In genomic region chr10:41809080-41809770, GRCm38 (mm10) we compare ENCODE assay signal across 8 mouse cellular contexts. TPM values are rescaled to one million over a fixed set of nuclear protein-coding genes. Genes with fewer than 3 reads are reported as not detected.
DNase-seq lines count a peak whose midpoint lies in the region; ATAC-seq and TF ChIP-seq lines count a peak whose summit lies in the region.

No protein-coding gene starts in this region.

- WGBS in kidney, embryonic 14.5 days = 4% methylated on average over 25 of the region's 25 CpGs
- WGBS in liver, postnatal 0 days (ENCODE audit: insufficient replicate concordance) = 3% methylated on average over 25 of the region's 25 CpGs

- POLR2A ChIA-PET in Patski (lab: Charles Lee) = no interaction called here

- H3K9me3 ChIP-seq in kidney, embryonic 14.5 days (ENCODE audit: control insufficient read depth, low read length) = no peaks in the 10 kb centered on the region
- H3K9me3 ChIP-seq in liver, postnatal 0 days (ENCODE audit: low read length) = no peaks in the 10 kb centered on the region

- H3K4me2 ChIP-seq in kidney, embryonic 14.5 days (replicated peaks; ENCODE audit: low read depth, low read length) = peak overlapping the region; percentile 89
- peak overlapping the region; percentile 88 for H3K4me2 ChIP-seq in liver, postnatal 0 days (ENCODE audit: low read depth, low read length)

- no peak; the same call in 1 of the 2 replicates for TF ChIP-seq EP300 in liver, postnatal 0 days (IDR thresholded peaks at IDR 0.05; ENCODE audit: low read depth)

- in situ Hi-C loops in Patski (cut with MboI; ENCODE audit: low pct_unique_long_range_greater_than_20kb) = loop anchor here (10.0 kb wide), 1 partner anchor 284 kb away; no protein-coding TSS in a partner anchor

- peak; percentile 92 for DNase-seq in CD4-positive, CD25-positive, alpha-beta regulatory T cell, adult 2 months (ENCODE audit: low read depth, low spot score)
- DNase-seq in Patski (ENCODE audit: low read depth, low spot score) = no peak
- DNase-seq in embryo, embryonic 11 days = peak; percentile 95
- peak; percentile 81 for DNase-seq in gastrocnemius, postnatal 25 days
- DNase-seq in liver, postnatal 0 days = peak; percentile 86
- no peak for DNase-seq in natural killer cell, adult 2 months (ENCODE audit: low spot score in 2 of 2)

- H3K4me1 ChIP-seq in kidney, embryonic 14.5 days (ENCODE audit: control insufficient read depth, insufficient read depth, low read length) = peaks cover 11% of the 10 kb centered on the region; the same call in 1 of the 2 replicates
- peaks cover 27% of the 10 kb centered on the region for H3K4me1 ChIP-seq in liver, postnatal 0 days (ENCODE audit: insufficient read depth)

- no peak for TF ChIP-seq CTCF in Patski (IDR thresholded peaks at IDR 0.05)
- no peak for TF ChIP-seq CTCF in liver, postnatal 0 days (IDR thresholded peaks at IDR 0.05; ENCODE audit: low read depth)

- no peaks in the 10 kb centered on the region for H3K27me3 ChIP-seq in Patski
- H3K27me3 ChIP-seq in kidney, embryonic 14.5 days (ENCODE audit: control insufficient read depth, insufficient read depth, low read length) = no peaks in the 10 kb centered on the region
- no peaks in the 10 kb centered on the region for H3K27me3 ChIP-seq in liver, postnatal 0 days (ENCODE audit: insufficient read depth, low read length)

- H3K36me3 ChIP-seq in kidney, embryonic 14.5 days (ENCODE audit: control insufficient read depth, insufficient read depth, low read length) = no peaks in the 10 kb centered on the region
- no peaks in the 10 kb centered on the region for H3K36me3 ChIP-seq in liver, postnatal 0 days (replicated peaks; ENCODE audit: insufficient read depth, low read length)

- H3K4me3 ChIP-seq in kidney, embryonic 14.5 days (ENCODE audit: low read length) = peak overlapping the region; percentile 70
- peak overlapping the region; percentile 72 for H3K4me3 ChIP-seq in liver, postnatal 0 days (ENCODE audit: low read depth, low read length)

- peak overlapping the region; percentile 69 for H3K9ac ChIP-seq in kidney, embryonic 14.5 days (ENCODE audit: low read depth, low read length)
- H3K9ac ChIP-seq in liver, postnatal 0 days (replicated peaks) = peak overlapping the region; percentile 74

- peak overlapping the region; percentile 95; the same call in 1 of the 2 replicates for H3K27ac ChIP-seq in kidney, embryonic 14.5 days (ENCODE audit: low read depth, low read length)
- peak overlapping the region; percentile 96 for H3K27ac ChIP-seq in liver, postnatal 0 days (ENCODE audit: low read depth)

- peak; percentile 57 for ATAC-seq in Patski
- ATAC-seq in kidney, embryonic 14.5 days (ENCODE audit: low FRiP score, low TSS enrichment) = peak; percentile 71; the same call in 1 of the 2 replicates
- ATAC-seq in liver, postnatal 0 days = peak; percentile 71
- peak; percentile 88 for ATAC-seq in neutrophil, adult 5-6 weeks (ENCODE audit: extremely low read depth, insufficient number of reproducible peaks, low FRiP score, poor library complexity, severe bottlenecking)

- CTCF ChIA-PET in Patski (lab: Charles Lee) = no interaction called here

RNA-seq across cellular contexts. Expression of gene Cep57l1, which starts 0.4 kb away (rescaled TPM):
- 17.3 TPM for polyA plus RNA-seq in Patski (2021)
- total RNA-seq in gastrocnemius, postnatal 25 days (2021) = 1 to 10 TPM; 2.0 to 2.6 TPM
- 21.1 and 24.7 TPM in 2 replicates for polyA plus RNA-seq in kidney, embryonic 14.5 days (2014; fragmentation: Nextera tagmentation; extraction: Ambion mirVana)
- 6.3 and 7.0 TPM in 2 replicates for polyA plus RNA-seq in liver, postnatal 0 days (2015; fragmentation: Nextera tagmentation; extraction: Ambion mirVana)
- total RNA-seq in neutrophil, adult 5-6 weeks (2017) = 10.7 and 13.8 TPM in 2 replicates

RNA-seq across cellular contexts. Expression of gene Sesn1, which starts 0.5 kb away (rescaled TPM):
- 28.6 TPM for polyA plus RNA-seq in Patski (2021)
- total RNA-seq in gastrocnemius, postnatal 25 days (2021) = 10 to 100 TPM; 15.4 to 29.7 TPM
- 24.0 and 32.1 TPM in 2 replicates for polyA plus RNA-seq in kidney, embryonic 14.5 days (2014; fragmentation: Nextera tagmentation; extraction: Ambion mirVana)
- polyA plus RNA-seq in liver, postnatal 0 days (2015; fragmentation: Nextera tagmentation; extraction: Ambion mirVana) = 15.8 and 16.4 TPM in 2 replicates
- 76.1 and 79.8 TPM in 2 replicates for total RNA-seq in neutrophil, adult 5-6 weeks (2017)

Comparison
In these comparisons a context has a peak if more than half of its experiments do, and no peak if none do; other contexts are left out.
1. DNase-seq: peak in CD4-positive, CD25-positive, alpha-beta regulatory T cell, adult 2 months (single experiment), embryo, embryonic 11 days (single experiment), gastrocnemius, postnatal 25 days (single experiment) and liver, postnatal 0 days (single experiment); none in Patski (single experiment) and natural killer cell, adult 2 months (0 of 2).
2. Peak in every context shown above with its lines, with median percentiles within 50 percentile points of each other: ATAC-seq.